Mouse (Mus musculus) stomach, postnatal 0 days (tissue): ENCODE data around the gene Trank1.
A peak's percentile ranks its signal among the peaks of the same experiment; 100 is the strongest.

ENCODE experiments used
- CTCF ChIP-seq: IDR thresholded peaks from 2 replicates; pipeline ENCODE4 v1.5.1; 2016; ENCODE audit warnings: antibody characterized with exemption, low read depth, mild to moderate bottlenecking, moderate library complexity
- EP300 ChIP-seq: optimal IDR thresholded peaks from 2 replicates; pipeline ENCODE3; 2016; ENCODE audit warnings: antibody characterized with exemption

- TF ChIP-seq CTCF (0 out of 2 replicates have a peak, but pooled peaks have one; percentile 12), EP300 (no peak)
These were observed 127.6 kb downstream of the Trank1 start, which contains the start of gene Dclk3 for GRCm38 (mm10) chr9:111438904-111439835.
